Comparison of ENCODE assay signal across 16 mouse cellular contexts in the genomic region with DNA sequence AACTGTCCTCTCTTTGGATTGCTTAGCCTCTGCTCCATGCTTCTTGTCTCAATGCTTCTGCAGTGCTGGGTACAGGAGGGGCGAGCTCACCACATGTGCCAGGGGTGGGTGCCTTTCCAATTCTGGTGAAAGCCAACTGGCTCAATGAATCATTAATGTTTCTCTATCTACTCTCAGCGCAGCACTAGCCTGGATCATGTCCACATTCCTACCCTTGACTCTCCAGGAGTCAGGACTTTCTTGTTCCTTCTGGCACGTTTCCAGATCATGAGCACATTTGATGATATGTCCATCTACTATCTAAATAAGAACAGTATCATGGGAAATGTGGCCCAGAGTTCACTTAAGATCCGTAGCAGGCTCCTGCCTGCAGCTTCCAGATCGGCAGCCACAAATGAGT.
DNase-seq lines count a peak whose midpoint lies in the region; ATAC-seq lines count a peak whose summit lies in the region.
"Had no signal": no experiment of that assay in that cellular context is flagged by ENCODE, and none has a peak within 500 bp of the region (broad histone marks: within the 10 kb centered on the region; RNA-seq: fewer than 3 reads in every experiment).

No protein-coding gene starts in this region.

- H3K4me3 ChIP-seq in kidney, embryonic 14.5 days (ENCODE audit: low read length), result no peak overlapping the region
- H3K4me3 ChIP-seq: erythroblast, embryonic 14.5 days; hindbrain, embryonic 13.5 days; limb, embryonic 12.5 days had no signal

- DNase-seq in heart, adult 18-20 months, result peak; percentile 3 to 4
- DNase-seq in heart, adult 8-10 months (ENCODE audit: low spot score), result no peak
- peak; percentile 30 for DNase-seq in kidney, adult 9 months
- peak; percentile 6 for DNase-seq in urinary bladder, postnatal 14 days (ENCODE audit: low spot score)
- no peak for DNase-seq in urinary bladder, postnatal 4 days (ENCODE audit: low spot score in 2 of 2)
- DNase-seq in layer of hippocampus, postnatal 10 days (ENCODE audit: low spot score in 2 of 2), result no peak
- no peak for DNase-seq in testis, postnatal 10 days (ENCODE audit: low spot score)
- DNase-seq: cerebellum, adult 11-12 months; gastrocnemius, postnatal 14 days; right cerebral cortex, postnatal 14 days; thymus, adult 18-20 months had no signal

- H3K9me3 ChIP-seq in kidney, embryonic 14.5 days (ENCODE audit: control insufficient read depth, low read length), result no peaks in the 10 kb centered on the region
- H3K9me3 ChIP-seq: hindbrain, embryonic 13.5 days; limb, embryonic 12.5 days had no signal

- H3K27ac ChIP-seq in kidney, embryonic 14.5 days (ENCODE audit: low read depth, low read length), result no peak overlapping the region
- H3K27ac ChIP-seq: hindbrain, embryonic 13.5 days; limb, embryonic 12.5 days had no signal

- 72% methylated on average over 5 of the region's 5 CpGs for WGBS in kidney, embryonic 14.5 days

- no peaks in the 10 kb centered on the region for H3K27me3 ChIP-seq in kidney, embryonic 14.5 days (ENCODE audit: control insufficient read depth, insufficient read depth, low read length)
- H3K27me3 ChIP-seq: hindbrain, embryonic 13.5 days; limb, embryonic 12.5 days had no signal

- H3K4me2 ChIP-seq in kidney, embryonic 14.5 days (replicated peaks; ENCODE audit: low read depth, low read length), result no peak overlapping the region
- H3K4me2 ChIP-seq: hindbrain, embryonic 13.5 days; limb, embryonic 12.5 days; midbrain, embryonic 11.5 days had no signal

- H3K36me3 ChIP-seq in kidney, embryonic 14.5 days (ENCODE audit: control insufficient read depth, insufficient read depth, low read length), result no peaks in the 10 kb centered on the region
- H3K36me3 ChIP-seq: hindbrain, embryonic 13.5 days; limb, embryonic 12.5 days had no signal

- no peak for ATAC-seq in kidney, embryonic 14.5 days (ENCODE audit: low FRiP score, low TSS enrichment)

- H3K9ac ChIP-seq in kidney, embryonic 14.5 days (ENCODE audit: low read depth, low read length), result no peak overlapping the region
- H3K9ac ChIP-seq: hindbrain, embryonic 13.5 days; limb, embryonic 12.5 days had no signal

- no peaks in the 10 kb centered on the region for H3K4me1 ChIP-seq in kidney, embryonic 14.5 days (ENCODE audit: control insufficient read depth, insufficient read depth, low read length)
- H3K4me1 ChIP-seq: hindbrain, embryonic 13.5 days; limb, embryonic 12.5 days had no signal

Comparison
In these comparisons a context has a peak if more than half of its experiments do, and no peak if none do; other contexts are left out.
1. DNase-seq: peak in heart, adult 18-20 months (2 of 2), kidney, adult 9 months (single experiment) and urinary bladder, postnatal 14 days (single experiment); none in heart, adult 8-10 months (single experiment), urinary bladder, postnatal 4 days (0 of 2), layer of hippocampus, postnatal 10 days (0 of 2) and testis, postnatal 10 days (single experiment).